Mouse (Mus musculus): ENCODE data around the gene Gla. TPM values are rescaled to one million over a fixed set of nuclear protein-coding genes. Genes with fewer than 3 reads are reported as not detected.
"Not testable (repeated sequence)": the region's sequence is repeated elsewhere in the genome, so short reads cannot be mapped to it uniquely, and the experiment has no call there.

Gla gene
- total and polyA plus RNA-seq, 2 experiments from 2014 or later: 1.5 to 4.1 TPM

GRCm38 (mm10) chrX:134540414-134541135 lies 60.4 kb downstream of the Gla start:
- peak overlapping the region; percentile 61 for H3K4me3 ChIP-seq (ENCODE audit: low read depth, low read length)
- peak overlapping the region; percentile 83 for H3K27ac ChIP-seq (ENCODE audit: low read depth)
- WGBS: 23% methylated on average over 12 of the region's 12 CpGs
- H3K4me1 ChIP-seq (ENCODE audit: control insufficient read depth, insufficient read depth): no peaks in the 10 kb centered on the region
- H3K27me3 ChIP-seq (ENCODE audit: control insufficient read depth, insufficient read depth, low read length): no peaks in the 10 kb centered on the region
- peak overlapping the region; percentile 64 for H3K9ac ChIP-seq (replicated peaks; ENCODE audit: low read depth, low read length)
- ATAC-seq (ENCODE audit: insufficient read depth, low read depth) (no peak), DNase-seq (ENCODE audit: low spot score) (peak; percentile 23)
- no peak for TF ChIP-seq CTCF (IDR thresholded peaks at IDR 0.05; ENCODE audit: low read depth)
- TF ChIP-seq EP300 (IDR thresholded peaks at IDR 0.05; ENCODE audit: low read depth): no peak
- peak overlapping the region; percentile 69 for H3K4me2 ChIP-seq (ENCODE audit: low read depth, low read length)
- no peaks in the 10 kb centered on the region for H3K9me3 ChIP-seq (replicated peaks; ENCODE audit: control insufficient read depth, low read length)
- H3K36me3 ChIP-seq (replicated peaks; ENCODE audit: control insufficient read depth, insufficient read depth, low read length): no peaks in the 10 kb centered on the region

GRCm38 (mm10) chrX:134539795-134540194 lies 61.1 kb downstream of the Gla start:
- not testable (repeated sequence) for H3K9ac ChIP-seq (replicated peaks; ENCODE audit: low read depth, low read length); H3K9me3 ChIP-seq (replicated peaks; ENCODE audit: control insufficient read depth, low read length); H3K4me1 ChIP-seq (ENCODE audit: control insufficient read depth, insufficient read depth); H3K27ac ChIP-seq (ENCODE audit: low read depth); H3K27me3 ChIP-seq (ENCODE audit: control insufficient read depth, insufficient read depth, low read length); H3K36me3 ChIP-seq (replicated peaks; ENCODE audit: control insufficient read depth, insufficient read depth, low read length); H3K4me3 ChIP-seq (ENCODE audit: low read depth, low read length); ATAC-seq (ENCODE audit: insufficient read depth, low read depth)
- TF ChIP-seq CTCF (IDR thresholded peaks at IDR 0.05; ENCODE audit: low read depth): peak; percentile 9; the same call in 1 of the 2 replicates
- peak overlapping the region; percentile 69; the same call in 1 of the 2 replicates for H3K4me2 ChIP-seq (ENCODE audit: low read depth, low read length)
- WGBS: 84% methylated on average over 10 of the region's 10 CpGs
- peak; percentile 9 for DNase-seq (ENCODE audit: low spot score)

Other genes starting within 250 kb of the Gla start
- gene Drp2, start 196.6 kb downstream of the Gla start, total RNA-seq (2014; rRNA removed; ENCODE audit: low replicate concordance): 0.04 and 1.4 TPM in 2 replicates
- gene Drp2, start 196.6 kb downstream of the Gla start, polyA plus RNA-seq (2015; fragmentation: Nextera tagmentation; extraction: Ambion mirVana): 0.07 and 0.08 TPM in 2 replicates
- not detected in 2 replicates for gene Taf7l, start 124.6 kb downstream of the Gla start, total RNA-seq (2014; rRNA removed; ENCODE audit: low replicate concordance)
- gene Taf7l, start 124.6 kb downstream of the Gla start, polyA plus RNA-seq (2015; fragmentation: Nextera tagmentation; extraction: Ambion mirVana): not detected in 2 replicates
- gene Timm8a1, start 59.3 kb downstream of the Gla start, total RNA-seq (2014; rRNA removed; ENCODE audit: low replicate concordance): 13.1 and 13.7 TPM in 2 replicates
- gene Timm8a1, start 59.3 kb downstream of the Gla start, polyA plus RNA-seq (2015; fragmentation: Nextera tagmentation; extraction: Ambion mirVana): 66.5 and 74.5 TPM in 2 replicates
- gene Btk, start 17.6 kb downstream of the Gla start, total RNA-seq (2014; rRNA removed; ENCODE audit: low replicate concordance): not detected in 2 replicates
- gene Btk, start 17.6 kb downstream of the Gla start, polyA plus RNA-seq (2015; fragmentation: Nextera tagmentation; extraction: Ambion mirVana): 0.34 and 0.49 TPM in 2 replicates
- 341 and 419 TPM in 2 replicates for gene Rpl36a, start 15.5 kb downstream of the Gla start, total RNA-seq (2014; rRNA removed; ENCODE audit: low replicate concordance)
- gene Rpl36a, start 15.5 kb downstream of the Gla start, polyA plus RNA-seq (2015; fragmentation: Nextera tagmentation; extraction: Ambion mirVana): 246 and 247 TPM in 2 replicates
- gene Hnrnph2, start 54 bp upstream of the Gla start, total RNA-seq (2014; rRNA removed; ENCODE audit: low replicate concordance): 37.1 and 43.9 TPM in 2 replicates
- 98.4 and 102 TPM in 2 replicates for gene Hnrnph2, start 54 bp upstream of the Gla start, polyA plus RNA-seq (2015; fragmentation: Nextera tagmentation; extraction: Ambion mirVana)
- gene Armcx4, start 85.4 kb upstream of the Gla start, total RNA-seq (2014; rRNA removed; ENCODE audit: low replicate concordance): 6.5 and 7.4 TPM in 2 replicates
- gene Armcx4, start 85.4 kb upstream of the Gla start, polyA plus RNA-seq (2015; fragmentation: Nextera tagmentation; extraction: Ambion mirVana): 2.4 and 2.8 TPM in 2 replicates
- gene Armcx1, start 116.8 kb upstream of the Gla start, total RNA-seq (2014; rRNA removed; ENCODE audit: low replicate concordance): 3.9 and 13.9 TPM in 2 replicates
- 21.8 and 22.7 TPM in 2 replicates for gene Armcx1, start 116.8 kb upstream of the Gla start, polyA plus RNA-seq (2015; fragmentation: Nextera tagmentation; extraction: Ambion mirVana)
- gene Armcx6, start 150.3 kb upstream of the Gla start, total RNA-seq (2014; rRNA removed; ENCODE audit: low replicate concordance): 7.7 and 13.7 TPM in 2 replicates
- gene Armcx6, start 150.3 kb upstream of the Gla start, polyA plus RNA-seq (2015; fragmentation: Nextera tagmentation; extraction: Ambion mirVana): 7.3 and 7.8 TPM in 2 replicates
- gene Armcx3, start 155.5 kb upstream of the Gla start, total RNA-seq (2014; rRNA removed; ENCODE audit: low replicate concordance): 22.1 and 33.6 TPM in 2 replicates
- gene Armcx3, start 155.5 kb upstream of the Gla start, polyA plus RNA-seq (2015; fragmentation: Nextera tagmentation; extraction: Ambion mirVana): 59.5 and 64.1 TPM in 2 replicates
- gene Armcx2, start 208.1 kb upstream of the Gla start, total RNA-seq (2014; rRNA removed; ENCODE audit: low replicate concordance): 46.2 and 47.9 TPM in 2 replicates
- gene Armcx2, start 208.1 kb upstream of the Gla start, polyA plus RNA-seq (2015; fragmentation: Nextera tagmentation; extraction: Ambion mirVana): 23.6 and 24.3 TPM in 2 replicates

Measured in heart, postnatal 0 days (tissue).